Mouse (Mus musculus) kidney, embryonic 16.5 days (tissue): ENCODE data around the gene Ndufa6. TPM values are rescaled to one million over a fixed set of nuclear protein-coding genes. Genes with fewer than 3 reads are reported as not detected.
"Not testable (repeated sequence)": the region's sequence is repeated elsewhere in the genome, so short reads cannot be mapped to it uniquely, and the experiment has no call there.

ENCODE experiments used
- ATAC-seq: fragments of 200-750 bp; cut with Nextera tagmentation; 2 replicates; pipeline ENCODE4 v1.8.0; 2017; ENCODE audit warnings: moderate TSS enrichment; ENCODE audit not compliant: low FRiP score, low TSS enrichment
- H3K27ac ChIP-seq: fragments of 300-500 bp; sonication (generic); 2 replicates; pipeline ENCODE4 v1.5.1; 2014; ENCODE audit warnings: low read length
- H3K27me3 ChIP-seq: fragments of 300-500 bp; sonication (generic); 2 replicates; pipeline ENCODE4 v1.6.1; 2014; ENCODE audit warnings: low read length, control low read depth, mixed read lengths; ENCODE audit not compliant: insufficient read depth
- H3K36me3 ChIP-seq: fragments of 300-500 bp; sonication (generic); 2 replicates; pipeline ENCODE4 v1.6.1; 2014; ENCODE audit warnings: low read length, control low read depth, mixed read lengths; ENCODE audit not compliant: insufficient read depth
- H3K4me1 ChIP-seq: fragments of 300-500 bp; sonication (generic); 2 replicates; pipeline ENCODE4 v1.6.1; 2014; ENCODE audit warnings: low read length, control low read depth, mixed read lengths; ENCODE audit not compliant: insufficient read depth
- H3K4me2 ChIP-seq: fragments of 300-500 bp; sonication (generic); replicated peaks from 2 replicates; pipeline ENCODE4 v1.6.1; 2014; ENCODE audit warnings: low read depth, low read length
- H3K4me3 ChIP-seq: fragments of 300-500 bp; sonication (generic); 2 replicates; pipeline ENCODE4 v1.5.1; 2014; ENCODE audit warnings: mild to moderate bottlenecking, low read length
- H3K9ac ChIP-seq: fragments of 300-500 bp; sonication (generic); replicated peaks from 2 replicates; pipeline ENCODE4 v1.6.1; 2014; ENCODE audit warnings: low read length
- H3K9me3 ChIP-seq: fragments of 300-500 bp; sonication (generic); 2 replicates; pipeline ENCODE4 v1.6.1; 2016; ENCODE audit warnings: low read length, control low read depth
- WGBS: fragments of 180-500 bp; shearing (Covaris S2); extraction: QIAGEN DNeasy Blood & Tissue Kit; methylation state at CpG from one replicate; pipeline ENCODE4 v1.1.7; 2014; 5-methylcytosine and 5-hydroxymethylcytosine counted together
- polyA plus RNA-seq: library from polyadenylated mRNA; unstranded; fragments of >200 nt; fragmentation: Nextera tagmentation; extraction: Ambion mirVana; gene quantifications from 2 replicates; pipeline ENCODE4 v1.2.1, GENCODE M21; 2015

The Ndufa6 gene
- polyA plus RNA-seq, 1 experiment from 2014 or later = 415 TPM

DNA sequence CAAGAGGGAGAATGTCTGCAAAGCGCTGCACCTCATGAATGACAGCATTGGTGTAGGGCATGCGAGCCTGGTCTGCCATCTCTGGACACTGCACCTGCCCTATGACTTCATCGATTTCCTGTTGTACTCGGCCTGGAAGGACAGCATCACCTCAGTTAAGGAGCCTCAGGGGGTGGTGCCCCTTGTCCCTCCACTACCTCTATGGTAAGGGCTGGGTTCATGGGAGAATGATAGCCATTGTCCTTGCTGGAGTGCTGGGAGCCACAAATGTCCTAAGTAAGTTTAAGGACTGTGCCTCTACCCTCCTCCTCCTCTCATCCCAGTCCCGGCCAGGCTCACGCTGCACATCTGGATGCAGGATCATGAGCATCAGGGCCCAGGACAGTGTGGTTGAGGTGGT, 18.3 kb upstream of the Ndufa6 start:
- ATAC-seq = no peak
- Histone ChIP-seq H3K27me3 (no peaks in the 10 kb centered on the region), H3K27ac (no peak overlapping the region), H3K4me1 (peaks cover 8% of the 10 kb centered on the region), H3K36me3 (0 out of 2 replicates have a peak, but pooled peaks cover 3% of the 10 kb centered on the region), H3K9me3 (no peaks in the 10 kb centered on the region), H3K4me3 (no peak overlapping the region), H3K4me2 (no peak overlapping the region), H3K9ac (no peak overlapping the region)
- 85% methylated on average over 6 of the region's 6 CpGs for WGBS

DNA sequence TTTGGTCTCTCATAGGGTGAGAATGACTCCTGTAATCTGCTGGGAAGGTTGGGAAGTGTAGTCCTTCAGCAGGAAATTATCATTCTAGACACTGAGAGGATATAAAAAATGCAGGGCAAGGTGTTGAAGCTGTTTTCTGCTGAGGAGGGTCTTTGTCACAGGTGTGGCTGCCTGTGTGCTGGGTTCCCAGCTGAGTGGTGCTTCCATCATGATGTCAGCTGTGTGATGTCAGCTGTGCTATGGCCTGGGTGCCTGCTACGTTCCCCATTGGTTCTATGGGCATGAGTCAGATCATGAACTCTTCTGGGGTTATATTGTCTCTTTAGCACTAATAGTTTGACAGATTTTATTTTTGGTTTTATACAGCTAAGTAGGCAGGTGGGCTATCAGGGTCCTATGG, 14.7 kb upstream of the Ndufa6 start:
- no peak overlapping the region for H3K4me2 ChIP-seq
- no peak overlapping the region for H3K4me3 ChIP-seq
- no peaks in the 10 kb centered on the region for H3K27me3 ChIP-seq
- no peak overlapping the region for H3K9ac ChIP-seq
- no peaks in the 10 kb centered on the region for H3K9me3 ChIP-seq
- 0 out of 2 replicates have a peak overlapping the region, but pooled peaks have one; percentile 15 for H3K27ac ChIP-seq
- H3K36me3 ChIP-seq = no peaks in the 10 kb centered on the region
- 90% methylated on average over 1 of the region's 1 CpGs for WGBS
- ATAC-seq = no peak
- no peaks in the 10 kb centered on the region for H3K4me1 ChIP-seq

DNA sequence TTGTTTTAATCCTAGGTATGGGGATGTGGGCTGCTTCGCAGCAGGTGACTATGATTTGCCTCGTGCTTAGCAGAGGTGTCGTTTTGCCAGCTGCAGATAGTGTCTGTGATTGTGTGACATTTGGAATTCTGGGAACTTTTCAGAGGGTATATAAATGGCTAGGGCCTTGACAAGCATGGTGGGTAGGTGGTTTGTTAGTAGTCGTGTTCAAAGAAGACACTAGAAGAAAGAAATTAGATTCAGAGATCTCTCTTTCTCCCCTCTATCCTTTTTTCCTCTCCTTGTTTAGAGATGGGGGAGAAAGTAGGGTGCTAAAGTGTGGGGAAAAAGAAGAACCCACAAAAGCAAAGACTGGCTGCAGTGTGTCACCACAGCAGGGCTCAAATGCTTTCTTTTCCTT, 14.0 kb upstream of the Ndufa6 start:
- no peak overlapping the region for H3K4me3 ChIP-seq
- no peaks in the 10 kb centered on the region for H3K27me3 ChIP-seq
- H3K36me3 ChIP-seq = no peaks in the 10 kb centered on the region
- no peaks in the 10 kb centered on the region for H3K9me3 ChIP-seq
- no peak overlapping the region for H3K9ac ChIP-seq
- ATAC-seq = no peak
- H3K4me1 ChIP-seq = no peaks in the 10 kb centered on the region
- 87% methylated on average over 4 of the region's 4 CpGs for WGBS
- no peak overlapping the region for H3K4me2 ChIP-seq
- no peak overlapping the region for H3K27ac ChIP-seq

DNA sequence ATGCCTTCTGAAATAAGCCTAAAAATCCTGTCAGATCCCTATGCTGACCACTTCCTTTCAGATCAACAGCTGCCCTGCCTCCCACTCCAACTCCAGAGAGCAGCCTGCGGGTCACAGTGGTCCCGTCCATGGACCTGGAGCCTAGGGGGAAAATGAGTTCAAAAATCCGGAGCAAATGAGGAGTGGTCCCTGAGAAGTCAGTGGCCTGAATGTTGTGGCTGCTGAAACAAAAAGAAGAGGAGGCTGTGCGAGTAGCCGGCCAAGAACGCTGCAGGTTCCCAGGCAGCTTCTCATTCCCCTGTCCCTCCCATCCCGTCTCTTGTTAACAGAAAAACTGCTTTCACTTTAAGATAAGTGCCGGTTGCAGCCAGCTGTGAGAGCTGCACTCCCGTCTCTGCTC, 10.4 kb upstream of the Ndufa6 start:
- not testable (repeated sequence) for H3K9me3 ChIP-seq, H3K4me2 ChIP-seq, H3K36me3 ChIP-seq, H3K9ac ChIP-seq, H3K27ac ChIP-seq, H3K4me1 ChIP-seq, H3K27me3 ChIP-seq, ATAC-seq, H3K4me3 ChIP-seq
- WGBS = 11% methylated on average over 6 of the region's 9 CpGs

DNA sequence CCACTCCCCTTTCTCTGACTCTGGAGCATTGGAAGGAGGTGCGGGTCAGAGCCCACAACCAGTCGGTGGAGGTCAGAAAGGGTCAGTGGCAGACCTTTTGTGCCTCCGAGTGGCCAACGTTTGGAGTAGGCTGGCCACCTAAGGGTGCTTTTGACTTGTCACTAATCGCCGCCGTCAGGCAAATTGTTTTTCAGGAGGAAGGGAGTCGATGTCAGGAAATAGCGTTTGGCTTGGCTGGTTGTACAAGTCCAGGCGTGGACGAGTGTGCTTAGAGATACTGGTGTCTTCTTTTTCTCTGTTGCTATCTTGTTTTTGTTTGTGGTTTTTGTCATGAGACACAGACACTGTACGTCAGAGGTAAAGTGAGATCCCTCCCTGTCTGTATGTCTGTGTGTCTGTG, 9.7 kb upstream of the Ndufa6 start:
- not testable (repeated sequence) for H3K4me2 ChIP-seq, H3K9ac ChIP-seq, H3K27me3 ChIP-seq, H3K27ac ChIP-seq, H3K36me3 ChIP-seq, H3K4me3 ChIP-seq, H3K9me3 ChIP-seq, ATAC-seq
- WGBS = 41% methylated on average over 7 of the region's 12 CpGs
- peaks cover 12% of the 10 kb centered on the region; the same call in 1 of the 2 replicates for H3K4me1 ChIP-seq

DNA sequence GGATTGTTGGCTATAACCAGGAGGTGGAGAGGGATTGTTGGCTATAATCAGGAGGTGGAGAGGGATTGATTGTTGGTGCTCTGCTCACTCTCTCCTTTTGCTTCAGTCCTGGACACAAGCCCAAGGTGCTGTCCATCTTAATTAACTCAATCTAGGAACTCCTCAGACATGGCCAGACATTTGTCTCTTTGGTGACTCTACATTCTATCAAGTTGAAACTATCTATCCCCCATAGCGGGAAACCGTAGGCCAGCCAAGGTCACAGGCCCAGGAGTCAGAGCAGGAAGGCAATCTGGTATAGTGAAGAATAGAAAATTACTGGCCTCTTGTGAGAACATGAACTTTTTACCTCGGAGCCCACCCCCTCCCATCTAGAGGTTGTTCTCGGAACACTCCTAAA, 8.1 kb upstream of the Ndufa6 start:
- H3K4me2 ChIP-seq = no peak overlapping the region
- H3K4me1 ChIP-seq = peaks cover 17% of the 10 kb centered on the region; the same call in 1 of the 2 replicates
- H3K27ac ChIP-seq = peak overlapping the region; percentile 65
- no peak overlapping the region for H3K9ac ChIP-seq
- H3K9me3 ChIP-seq = no peaks in the 10 kb centered on the region
- ATAC-seq = no peak
- H3K36me3 ChIP-seq = no peaks in the 10 kb centered on the region
- no peak overlapping the region for H3K4me3 ChIP-seq
- 52% methylated on average over 3 of the region's 4 CpGs for WGBS
- H3K27me3 ChIP-seq = no peaks in the 10 kb centered on the region

DNA sequence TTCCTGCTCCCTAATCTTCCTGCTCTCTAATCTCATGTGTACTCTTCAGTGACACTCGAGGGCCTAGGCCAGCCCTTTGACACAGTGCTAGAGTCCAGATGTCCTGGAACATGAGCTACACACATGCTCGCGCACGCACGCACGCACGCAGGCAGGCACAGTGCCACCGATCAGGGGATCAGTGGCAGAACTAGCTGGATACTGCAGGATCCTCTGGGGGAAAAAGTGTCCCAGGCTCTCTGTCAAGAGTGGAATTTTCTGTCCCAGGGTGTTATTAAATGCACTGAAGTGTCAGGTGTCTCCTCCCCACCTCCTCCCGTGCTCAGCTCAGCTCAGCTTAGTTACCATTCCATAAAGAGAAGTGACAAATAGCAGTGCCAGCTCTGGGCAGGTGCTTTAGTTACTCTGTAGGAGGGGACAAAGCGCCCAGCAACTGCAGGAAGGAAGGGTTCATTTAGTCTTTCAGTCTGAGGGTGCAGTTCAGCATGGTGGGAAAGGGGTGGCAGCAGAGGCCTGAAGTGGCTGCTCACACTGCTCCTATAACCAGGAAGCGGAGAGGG, 7.4 kb upstream of the Ndufa6 start:
- no peaks in the 10 kb centered on the region for H3K36me3 ChIP-seq
- H3K27ac ChIP-seq = peak overlapping the region; percentile 29
- no peak overlapping the region for H3K4me3 ChIP-seq
- ATAC-seq = peak; percentile 86
- H3K9ac ChIP-seq = 0 out of 2 replicates have a peak overlapping the region, but pooled peaks have one; percentile 27
- no peaks in the 10 kb centered on the region for H3K9me3 ChIP-seq
- no peaks in the 10 kb centered on the region for H3K27me3 ChIP-seq
- no peak overlapping the region for H3K4me2 ChIP-seq
- WGBS = 63% methylated on average over 11 of the region's 11 CpGs
- peaks cover 17% of the 10 kb centered on the region; the same call in 1 of the 2 replicates for H3K4me1 ChIP-seq

DNA sequence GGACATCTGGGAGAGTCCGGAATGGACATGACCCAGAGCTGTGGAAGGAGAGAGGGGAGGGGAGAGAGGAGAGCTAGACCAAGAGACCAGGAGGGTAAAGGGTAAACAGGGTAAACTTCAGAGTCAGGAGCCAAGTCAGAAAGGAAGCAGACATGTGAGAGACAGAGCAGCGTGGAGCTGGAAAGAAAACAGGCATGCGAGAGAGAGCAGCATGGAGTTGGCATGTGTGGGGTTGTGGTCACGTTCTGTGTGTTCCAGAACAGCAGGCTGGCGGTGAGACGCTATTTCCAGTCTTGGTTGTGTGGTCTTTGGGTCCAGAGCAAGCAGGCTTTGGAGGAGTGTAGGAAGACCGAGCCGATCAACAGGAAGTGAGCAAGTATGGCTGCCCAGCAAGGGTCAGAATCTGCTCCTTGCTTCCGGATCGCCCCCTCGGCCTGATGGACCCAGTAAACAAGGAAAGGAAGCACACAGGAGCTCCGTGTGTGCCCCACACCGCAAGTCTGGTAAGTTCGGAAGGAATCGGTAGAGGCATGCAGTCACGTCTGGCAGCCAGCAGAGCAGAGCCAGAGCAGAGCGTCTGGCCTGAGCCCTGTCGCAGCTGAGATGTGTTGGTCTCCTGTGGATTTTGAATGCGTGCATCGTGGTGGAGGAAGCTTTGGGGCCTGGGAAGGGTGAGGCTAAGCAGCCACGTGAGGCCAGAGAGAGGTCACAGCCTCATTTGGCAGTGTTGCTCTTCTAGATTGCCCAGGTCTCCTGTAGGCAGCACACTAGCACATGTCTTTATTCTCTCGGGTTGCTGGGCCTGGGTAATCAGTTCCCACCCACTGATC, 4.5 kb upstream of the Ndufa6 start:
- peak overlapping the region; percentile 27; the same call in 1 of the 2 replicates for H3K27ac ChIP-seq
- 0 out of 2 replicates have a peak overlapping the region, but pooled peaks have one; percentile 14 for H3K4me2 ChIP-seq
- ATAC-seq = no peak
- 48% methylated on average over 22 of the region's 22 CpGs for WGBS
- H3K4me3 ChIP-seq = no peak overlapping the region
- 0 out of 2 replicates have a peak overlapping the region, but pooled peaks have one; percentile 42 for H3K9ac ChIP-seq
- peaks cover 23% of the 10 kb centered on the region for H3K4me1 ChIP-seq
- H3K36me3 ChIP-seq = no peaks in the 10 kb centered on the region
- no peaks in the 10 kb centered on the region for H3K9me3 ChIP-seq
- no peaks in the 10 kb centered on the region for H3K27me3 ChIP-seq

DNA sequence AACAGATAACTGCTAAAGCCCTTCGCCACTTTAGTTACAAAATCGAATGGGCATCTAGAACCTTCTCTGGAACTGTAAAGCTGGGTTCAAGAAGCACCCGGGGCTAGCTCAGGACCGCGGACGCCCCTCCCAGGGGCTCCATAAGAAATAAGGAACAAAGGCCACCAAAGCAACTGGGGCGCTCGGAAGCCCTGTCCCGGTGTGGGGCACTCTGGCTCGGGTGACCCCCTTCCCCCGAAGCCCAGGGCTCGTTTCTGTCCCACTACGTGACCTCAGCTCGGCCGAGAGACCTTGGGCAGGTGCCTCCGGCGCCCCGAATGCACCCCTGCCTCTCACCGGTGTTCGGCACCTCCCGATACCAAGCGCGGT, 393 bp downstream of the Ndufa6 start:
- Histone ChIP-seq H3K4me3 (peak overlapping the region; percentile 98), H3K36me3 (peaks cover 22% of the 10 kb centered on the region)
- no peak for ATAC-seq

More for the DNA sequence above, 393 bp downstream of the Ndufa6 start:
- Histone ChIP-seq H3K9ac (peak overlapping the region; percentile 99), H3K4me1 (peaks cover 23% of the 10 kb centered on the region), H3K27me3 (no peaks in the 10 kb centered on the region), H3K4me2 (peak overlapping the region; percentile 89), H3K9me3 (no peaks in the 10 kb centered on the region), H3K27ac (peak overlapping the region; percentile 83)
- under 1% methylated on average over 23 of the region's 23 CpGs for WGBS
